Mouse (Mus musculus): ENCODE data around the gene Mtif2.

- TF ChIP-seq POLR2A (IDR thresholded peaks at IDR 0.05; ENCODE audit: control insufficient read depth, extremely low read depth, insufficient read depth, low read length, poor library complexity): no peak
- TF ChIP-seq CTCF (IDR thresholded peaks at IDR 0.05; ENCODE audit: borderline replicate concordance, control insufficient read depth, extremely low read depth, insufficient read depth, low read length, poor library complexity): no peak
Measured at GRCm38 (mm10) chr11:29493135-29493534, 33.1 kb upstream of the Mtif2 start.

Data from thymus, adult 2 months (tissue).